Mouse (Mus musculus) lung, postnatal 0 days (tissue): ENCODE data around the gene Cenpm.

Experiments used
- CTCF ChIP-seq: IDR thresholded peaks from 2 replicates; pipeline ENCODE4 v1.5.1; 2016; ENCODE audit warnings: antibody characterized with exemption, mild to moderate bottlenecking
- EP300 ChIP-seq: IDR thresholded peaks from 2 replicates; pipeline ENCODE4 v1.6.1; 2016; ENCODE audit warnings: antibody characterized with exemption, mild to moderate bottlenecking, control low read depth

DNA sequence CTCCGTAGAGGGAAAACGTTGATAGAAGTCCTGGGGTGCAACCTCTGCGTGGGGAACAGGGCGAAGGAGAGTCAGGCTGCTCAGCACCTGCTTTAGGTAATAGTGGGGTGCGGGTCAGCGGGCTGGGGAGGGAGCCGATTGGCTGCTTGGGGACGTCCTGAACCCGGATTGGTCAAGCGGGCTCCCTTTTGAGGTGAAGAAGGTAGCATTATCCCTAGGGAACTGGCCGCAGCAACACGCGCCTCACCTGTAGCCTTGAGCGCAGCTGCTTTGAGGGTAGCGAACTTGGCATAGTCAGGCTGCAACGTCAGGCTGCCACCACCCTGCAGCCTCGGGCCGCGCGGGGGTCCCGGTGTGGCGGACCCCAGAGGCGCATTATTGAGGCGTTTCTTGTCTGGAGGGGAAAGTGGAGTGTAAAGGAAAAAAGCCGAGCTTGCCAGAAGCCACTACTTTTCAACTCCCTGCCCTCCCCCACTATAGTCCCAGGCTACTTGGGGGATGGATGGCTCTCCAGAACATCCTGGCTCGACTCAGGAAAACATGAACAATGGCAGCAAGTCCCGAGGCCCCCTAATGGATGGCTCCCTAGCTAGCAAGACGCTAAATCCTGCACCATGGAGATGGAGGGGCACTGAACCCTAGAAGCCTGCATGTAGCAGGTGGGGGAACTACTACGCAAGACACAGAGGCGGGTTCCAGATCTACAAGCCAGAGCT, 36.9 kb downstream of the Cenpm start:
- TF ChIP-seq EP300 (no peak), CTCF (no peak)
